Mouse (Mus musculus): ENCODE measurements around the gene Ngdn.
"Not testable (repeated sequence)": the region's sequence is repeated elsewhere in the genome, so short reads cannot be mapped to it uniquely, and the experiment has no call there.

DNA sequence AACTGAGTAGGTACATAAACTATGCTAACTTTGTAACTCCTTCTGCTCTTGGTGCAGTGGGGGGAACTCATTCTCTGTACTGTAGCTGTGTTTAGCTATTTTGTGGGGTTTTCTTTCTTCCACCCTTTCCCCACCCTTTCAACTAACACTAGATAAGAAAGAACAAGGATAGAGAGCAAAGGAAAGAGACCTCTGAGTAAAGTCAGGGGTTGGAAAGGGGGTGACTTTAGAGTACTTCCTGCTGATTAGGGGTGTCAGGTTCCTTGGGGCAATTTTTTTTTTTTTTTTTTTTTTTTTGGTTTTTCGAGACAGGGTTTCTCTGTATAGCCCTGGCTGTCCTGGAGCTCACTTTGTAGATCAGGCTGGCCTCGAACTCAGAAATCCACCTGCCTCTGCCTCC lies 28.4 kb downstream of the Ngdn start:
- TF ChIP-seq NANOG (IDR thresholded peaks at IDR 0.05; ENCODE audit: borderline replicate concordance, low read length); CTCF (conservative IDR thresholded peaks at IDR 0.05; ENCODE audit: low read length): not testable (repeated sequence)

Data from E14TG2a.4 (cell line).